Mouse (Mus musculus) forebrain, embryonic 14.5 days (tissue): ENCODE measurements around the gene Slc1a2. TPM values are rescaled to one million over a fixed set of nuclear protein-coding genes. Genes with fewer than 3 reads are reported as not detected.
A peak's percentile ranks its signal among the peaks of the same experiment; 100 is the strongest.

Experiments
- ATAC-seq: fragments of 200-750 bp; cut with Nextera tagmentation; 2 replicates; pipeline ENCODE4 v1.8.0; 2017; ENCODE audit warnings: mild to moderate bottlenecking, moderate library complexity
- DNase-seq: peaks from one replicate; pipeline ENCODE4 v3.0.0-alpha.2; 2015; ENCODE audit warnings: low spot score
- H3K27ac ChIP-seq: fragments of 300-500 bp; sonication (generic); 2 replicates; pipeline ENCODE4 v1.5.1; 2014; ENCODE audit warnings: low read depth, mild to moderate bottlenecking, control low read depth, low read length, moderate library complexity
- H3K27me3 ChIP-seq: fragments of 300-500 bp; sonication (generic); replicated peaks from 2 replicates; pipeline ENCODE4 v1.6.1; 2014; ENCODE audit warnings: low read length, control low read depth, mixed read lengths; ENCODE audit not compliant: control insufficient read depth, insufficient read depth
- H3K36me3 ChIP-seq: fragments of 300-500 bp; sonication (generic); 2 replicates; pipeline ENCODE4 v1.6.1; 2014; ENCODE audit warnings: low read length, control low read depth; ENCODE audit not compliant: control insufficient read depth, insufficient read depth
- H3K4me1 ChIP-seq: fragments of 300-500 bp; sonication (generic); 2 replicates; pipeline ENCODE4 v1.6.1; 2014; ENCODE audit warnings: antibody characterized with exemption, low read length, control low read depth; ENCODE audit not compliant: control insufficient read depth, insufficient read depth
- H3K4me2 ChIP-seq: fragments of 300-500 bp; sonication (generic); 2 replicates; pipeline ENCODE4 v1.6.1; 2014; ENCODE audit warnings: mild to moderate bottlenecking, control low read depth, low read length
- H3K4me3 ChIP-seq: fragments of 300-500 bp; sonication (generic); 2 replicates; pipeline ENCODE4 v1.5.1; 2014; ENCODE audit warnings: low read depth, low read length, control low read depth
- H3K9ac ChIP-seq: fragments of 300-500 bp; sonication (generic); 2 replicates; pipeline ENCODE4 v1.6.1; 2014; ENCODE audit warnings: mild to moderate bottlenecking, low read length, control low read depth, moderate library complexity
- H3K9me3 ChIP-seq: fragments of 300-500 bp; sonication (generic); replicated peaks from 2 replicates; pipeline ENCODE4 v1.6.1; 2016; ENCODE audit warnings: low read length, control low read depth, mixed read lengths; ENCODE audit not compliant: control insufficient read depth
- WGBS: fragments of 180-500 bp; shearing (Covaris S2); extraction: QIAGEN DNeasy Blood & Tissue Kit; methylation state at CpG from one replicate; pipeline ENCODE4 v1.1.7; 2014; 5-methylcytosine and 5-hydroxymethylcytosine counted together
- polyA plus RNA-seq: library from polyadenylated mRNA; unstranded; fragments of >200 nt; fragmentation: Nextera tagmentation; extraction: Ambion mirVana; gene quantifications from 2 replicates; pipeline ENCODE4 v1.2.1, GENCODE M21; 2014

Slc1a2 gene
- polyA plus RNA-seq, 1 experiment from 2014 or later: 12.0 TPM

GRCm38 (mm10) chr2:102838179-102838578 lies 179.7 kb downstream of the Slc1a2 start:
- ATAC-seq (no peak), DNase-seq (peak; percentile 17)
- no peak overlapping the region for H3K4me3 ChIP-seq
- H3K9ac ChIP-seq: no peak overlapping the region
- H3K9me3 ChIP-seq: no peaks in the 10 kb centered on the region
- no peak overlapping the region for H3K27ac ChIP-seq
- no peak overlapping the region for H3K4me2 ChIP-seq
- no peaks in the 10 kb centered on the region for H3K36me3 ChIP-seq
- no peaks in the 10 kb centered on the region for H3K4me1 ChIP-seq
- 81% methylated on average over 7 of the region's 7 CpGs for WGBS
- no peaks in the 10 kb centered on the region for H3K27me3 ChIP-seq

Other genes starting within 250 kb of the Slc1a2 start
- 21.7 and 25.0 TPM in 2 replicates for gene Fjx1, start 206.2 kb upstream of the Slc1a2 start, polyA plus RNA-seq
- gene Pamr1, start 108.6 kb upstream of the Slc1a2 start, polyA plus RNA-seq: 1.5 and 2.1 TPM in 2 replicates
- 2.1 and 2.2 TPM in 2 replicates for gene Cd44, start 243.0 kb downstream of the Slc1a2 start, polyA plus RNA-seq